Mouse (Mus musculus): ENCODE measurements around the gene Ak6. TPM values are rescaled to one million over a fixed set of nuclear protein-coding genes. Genes with fewer than 3 reads are reported as not detected.
A peak's percentile ranks its signal among the peaks of the same experiment; 100 is the strongest.

Ak6 gene
- polyA plus RNA-seq, 1 experiment from 2014 or later: 358 TPM

DNA sequence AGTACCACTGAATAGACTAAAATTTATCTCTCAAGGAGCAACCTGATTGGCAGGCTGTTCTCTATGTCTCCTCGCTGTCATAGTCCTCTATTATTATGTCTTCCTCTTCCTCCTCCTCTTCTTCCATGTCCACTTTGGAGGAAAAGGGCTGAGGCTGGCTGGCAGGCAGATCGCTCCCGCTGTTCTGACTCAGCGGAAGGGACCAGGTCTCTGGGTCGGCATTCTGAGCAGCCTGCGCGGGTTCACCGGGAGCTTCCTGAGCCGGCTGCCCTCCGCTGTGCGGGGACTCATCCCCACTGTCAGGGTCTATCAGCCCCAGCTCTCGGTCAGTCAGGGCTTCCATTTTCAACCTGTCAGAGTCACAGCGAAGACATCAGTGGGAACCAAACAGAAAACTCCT, 33.2 kb upstream of the Ak6 start:
- H3K27me3 ChIP-seq (ENCODE audit: low read depth, poor library complexity, severe bottlenecking): peaks cover 30% of the 10 kb centered on the region
- WGBS: 77% methylated on average over 13 of the region's 13 CpGs
- peaks cover 51% of the 10 kb centered on the region for H3K36me3 ChIP-seq
- H3K27ac ChIP-seq (replicated peaks): no peak overlapping the region
- H3K4me3 ChIP-seq: no peak overlapping the region
- no peak for DNase-seq (ENCODE audit: low spot score)
- peaks cover 9% of the 10 kb centered on the region for H3K4me1 ChIP-seq
- H3K9me3 ChIP-seq (replicated peaks): no peaks in the 10 kb centered on the region

DNA sequence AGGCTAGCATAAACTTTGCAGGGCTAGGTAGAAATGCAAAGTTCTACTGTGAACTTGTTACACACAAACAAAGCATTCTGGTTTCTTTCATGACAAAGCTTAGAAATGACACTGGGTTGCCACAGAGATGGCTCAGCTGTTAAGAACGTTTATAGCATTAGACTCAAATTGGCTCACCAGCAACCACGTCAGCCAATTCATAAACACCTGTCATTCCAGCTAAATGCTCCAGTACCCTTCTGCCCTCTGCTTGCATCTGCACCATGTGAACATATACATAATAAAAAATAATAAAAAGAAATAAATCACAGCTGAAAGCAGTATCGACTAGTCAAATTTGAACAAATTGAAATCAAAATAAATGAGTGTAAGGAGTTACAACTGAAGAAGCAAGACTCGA, 28.5 kb upstream of the Ak6 start:
- Histone ChIP-seq H3K4me3 (no peak overlapping the region), H3K36me3 (peaks cover 94% of the 10 kb centered on the region)

DNA sequence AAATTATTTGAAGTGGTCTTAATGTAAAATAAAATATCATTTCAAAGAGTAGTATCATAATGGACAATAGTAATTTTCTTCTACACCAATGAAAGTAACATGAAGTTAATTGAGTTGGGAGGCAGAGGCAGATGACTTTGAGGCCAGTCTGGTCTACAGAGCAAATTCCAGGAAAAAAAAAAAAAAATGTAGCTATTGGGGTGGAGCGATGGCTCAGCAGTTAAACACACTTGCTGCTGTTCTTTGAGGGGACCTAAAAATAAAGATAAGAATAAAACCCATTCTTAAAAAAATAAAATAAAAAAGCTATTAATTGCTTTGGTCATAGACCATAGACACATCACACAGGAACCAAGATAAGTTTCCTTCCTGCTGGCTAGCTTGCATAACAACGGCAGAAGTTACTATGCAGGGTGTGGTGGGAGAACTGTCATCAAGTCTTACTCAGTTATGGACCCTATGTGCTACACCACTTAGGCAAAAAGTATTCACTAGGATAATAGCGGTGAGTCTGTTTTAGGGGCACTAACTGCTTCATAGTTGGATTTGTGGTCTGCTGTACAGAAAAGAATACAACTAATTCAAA, 16.6 kb upstream of the Ak6 start:
- Histone ChIP-seq H3K4me1 (no peaks in the 10 kb centered on the region), H3K4me3 (no peak overlapping the region), H3K27me3 (ENCODE audit: low read depth, poor library complexity, severe bottlenecking) (no peaks in the 10 kb centered on the region), H3K9me3 (replicated peaks) (no peaks in the 10 kb centered on the region), H3K27ac (replicated peaks) (no peak overlapping the region), H3K36me3 (peaks cover 94% of the 10 kb centered on the region)
- WGBS: 93% methylated on average over 3 of the region's 3 CpGs
- no peak for DNase-seq (ENCODE audit: low spot score)

More for the DNA sequence above, 28.5 kb upstream of the Ak6 start:
- Histone ChIP-seq H3K27ac (replicated peaks) (no peak overlapping the region), H3K4me1 (no peaks in the 10 kb centered on the region), H3K27me3 (ENCODE audit: low read depth, poor library complexity, severe bottlenecking) (peaks cover 9% of the 10 kb centered on the region), H3K9me3 (replicated peaks) (no peaks in the 10 kb centered on the region)
- WGBS: 89% methylated on average over 4 of the region's 4 CpGs
- no peak for DNase-seq (ENCODE audit: low spot score)

DNA sequence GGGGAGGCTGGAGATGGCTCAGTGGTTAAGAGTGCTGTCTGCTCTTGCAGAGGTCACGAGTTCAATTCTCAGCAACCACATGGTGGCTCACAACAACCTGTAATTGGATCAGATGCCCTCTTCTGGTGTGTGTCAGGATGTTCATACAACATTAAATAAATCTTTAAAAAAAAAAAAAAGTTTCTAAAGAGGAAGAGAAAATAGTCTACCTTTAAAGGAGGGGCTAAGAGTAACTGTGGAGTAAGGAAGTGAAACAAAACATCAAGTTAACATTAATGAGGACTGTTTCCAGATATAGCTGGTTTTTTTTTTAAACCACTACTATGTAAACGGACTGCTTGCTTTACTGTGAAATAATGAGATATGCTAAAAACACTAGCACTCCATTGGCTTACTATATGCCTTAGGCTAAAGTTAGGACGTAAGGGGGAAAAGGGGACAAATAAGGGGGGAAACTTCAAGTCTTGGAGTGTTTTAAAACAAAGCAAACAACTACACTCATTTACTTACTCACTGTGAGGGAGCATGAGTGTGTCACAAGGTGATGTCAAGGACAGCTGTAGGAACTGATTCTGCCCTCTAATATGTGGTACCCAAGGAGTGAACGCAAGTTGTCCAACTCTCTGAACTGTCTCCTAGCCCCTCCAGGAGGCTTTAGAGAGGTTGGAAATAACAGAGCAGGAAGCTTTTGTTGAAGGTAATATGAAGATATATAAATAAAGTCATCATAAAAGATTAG, 8.1 kb upstream of the Ak6 start:
- WGBS: 93% methylated on average over 4 of the region's 4 CpGs

DNA sequence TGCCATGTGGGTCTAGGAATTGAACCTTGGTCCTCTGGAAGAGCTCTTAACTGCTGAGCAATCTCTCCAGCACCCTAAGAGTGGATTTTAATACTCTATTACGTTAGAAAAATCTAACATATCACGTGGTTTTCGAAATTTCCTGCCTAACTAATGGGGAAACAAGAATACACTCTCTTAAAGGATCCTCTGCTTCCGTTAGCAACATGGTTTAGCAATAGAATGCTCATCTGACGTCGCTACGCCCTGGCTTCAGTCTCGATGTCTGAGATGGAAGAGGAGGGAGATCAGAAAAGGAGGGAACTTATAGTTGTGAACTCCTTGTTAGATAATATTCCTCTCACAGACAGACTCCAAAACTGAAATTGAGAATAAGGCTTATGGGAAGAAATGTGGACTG, 2.6 kb upstream of the Ak6 start:
- no peak overlapping the region for H3K4me3 ChIP-seq
- H3K27me3 ChIP-seq (ENCODE audit: low read depth, poor library complexity, severe bottlenecking): no peaks in the 10 kb centered on the region
- peaks cover 14% of the 10 kb centered on the region for H3K4me1 ChIP-seq
- WGBS: 96% methylated on average over 8 of the region's 8 CpGs
- no peak overlapping the region for H3K27ac ChIP-seq (replicated peaks)
- H3K9me3 ChIP-seq (replicated peaks): no peaks in the 10 kb centered on the region
- DNase-seq (ENCODE audit: low spot score): no peak
- peaks cover 50% of the 10 kb centered on the region for H3K36me3 ChIP-seq

More for the DNA sequence above, 8.1 kb upstream of the Ak6 start:
- H3K4me1 ChIP-seq: no peaks in the 10 kb centered on the region
- H3K4me3 ChIP-seq: no peak overlapping the region
- no peak overlapping the region for H3K27ac ChIP-seq (replicated peaks)
- H3K9me3 ChIP-seq (replicated peaks): no peaks in the 10 kb centered on the region
- H3K27me3 ChIP-seq (ENCODE audit: low read depth, poor library complexity, severe bottlenecking): no peaks in the 10 kb centered on the region
- no peak for DNase-seq (ENCODE audit: low spot score)
- peaks cover 92% of the 10 kb centered on the region for H3K36me3 ChIP-seq

DNA sequence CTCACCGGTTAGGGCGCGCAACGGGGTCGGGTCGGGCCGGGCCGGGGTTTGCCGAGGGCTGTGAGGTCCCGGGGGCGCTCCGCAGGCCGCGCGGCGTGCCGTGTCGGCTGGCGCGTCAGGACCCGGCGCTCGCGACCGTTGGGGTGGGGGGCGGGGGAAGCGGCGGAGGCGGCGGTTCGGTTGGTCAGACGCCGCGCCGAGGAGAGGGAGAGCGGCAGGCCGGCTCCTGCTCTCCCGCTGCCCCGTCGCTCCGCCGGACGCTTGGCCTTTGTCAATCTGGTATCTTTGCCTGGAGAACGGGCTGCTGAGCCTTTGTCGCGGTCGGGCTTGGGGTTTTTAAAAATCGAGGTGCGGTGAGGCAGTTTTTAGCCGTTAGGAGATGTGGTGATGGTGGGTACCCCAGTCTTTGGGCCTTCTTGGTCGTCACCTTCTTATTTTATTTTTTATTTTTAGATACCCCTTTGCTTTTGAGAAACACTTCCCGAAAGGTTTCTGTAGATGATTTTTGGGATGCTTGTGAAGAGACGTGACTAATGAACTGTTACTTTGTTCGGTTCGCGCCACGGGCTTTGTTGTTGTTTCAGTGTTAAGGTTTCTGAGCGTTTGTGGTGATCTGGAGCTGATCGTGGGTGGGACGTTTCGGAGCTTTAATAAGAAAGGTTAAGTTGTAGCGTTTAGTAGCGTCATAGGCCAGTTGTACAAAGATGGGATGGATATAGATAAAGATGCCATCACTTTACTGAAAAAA, 834 bp downstream of the Ak6 start, which contains the start of gene Taf9:
TSS of gene Taf9 (plus strand) at position 141 of the 748 bp plus-strand sequence.
- Histone ChIP-seq H3K9me3 (replicated peaks) (no peaks in the 10 kb centered on the region), H3K4me3 (peak within 1 kb of the TSS; percentile 82), H3K36me3 (peaks cover 43% of the 10 kb centered on the region), H3K27me3 (ENCODE audit: low read depth, poor library complexity, severe bottlenecking) (no peaks in the 10 kb centered on the region), H3K4me1 (peaks cover 14% of the 10 kb centered on the region), H3K27ac (replicated peaks) (peak within 1 kb of the TSS; percentile 100)
- DNase-seq (ENCODE audit: low spot score): no peak
- WGBS: 1% methylated on average over 55 of the region's 63 CpGs

DNA sequence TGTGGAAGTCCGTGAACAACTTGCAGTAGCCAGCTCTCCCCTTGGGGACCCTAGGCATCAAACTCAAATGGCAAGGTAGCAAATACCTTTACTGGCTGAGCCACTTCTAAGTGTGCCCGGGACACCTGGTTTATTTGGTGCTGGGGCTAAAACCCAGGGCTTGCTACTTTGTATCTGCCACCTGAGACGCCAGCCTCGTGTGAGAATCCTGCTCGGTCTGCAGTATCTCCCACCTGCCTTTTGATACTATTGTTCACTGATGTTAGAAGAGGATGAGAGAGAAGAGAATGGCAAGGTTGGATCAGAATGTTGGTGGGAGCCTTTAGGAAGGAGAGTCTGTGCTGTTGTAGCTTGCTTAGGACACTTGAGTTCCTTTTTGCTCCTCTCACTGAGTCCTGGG, 7.3 kb downstream of the Ak6 start:
- peaks cover 54% of the 10 kb centered on the region for H3K36me3 ChIP-seq
- H3K27ac ChIP-seq (replicated peaks): no peak overlapping the region
- 96% methylated on average over 5 of the region's 5 CpGs for WGBS
- no peaks in the 10 kb centered on the region for H3K27me3 ChIP-seq (ENCODE audit: low read depth, poor library complexity, severe bottlenecking)
- H3K4me1 ChIP-seq: no peaks in the 10 kb centered on the region
- no peak for DNase-seq (ENCODE audit: low spot score)
- no peaks in the 10 kb centered on the region for H3K9me3 ChIP-seq (replicated peaks)
- H3K4me3 ChIP-seq: no peak overlapping the region

DNA sequence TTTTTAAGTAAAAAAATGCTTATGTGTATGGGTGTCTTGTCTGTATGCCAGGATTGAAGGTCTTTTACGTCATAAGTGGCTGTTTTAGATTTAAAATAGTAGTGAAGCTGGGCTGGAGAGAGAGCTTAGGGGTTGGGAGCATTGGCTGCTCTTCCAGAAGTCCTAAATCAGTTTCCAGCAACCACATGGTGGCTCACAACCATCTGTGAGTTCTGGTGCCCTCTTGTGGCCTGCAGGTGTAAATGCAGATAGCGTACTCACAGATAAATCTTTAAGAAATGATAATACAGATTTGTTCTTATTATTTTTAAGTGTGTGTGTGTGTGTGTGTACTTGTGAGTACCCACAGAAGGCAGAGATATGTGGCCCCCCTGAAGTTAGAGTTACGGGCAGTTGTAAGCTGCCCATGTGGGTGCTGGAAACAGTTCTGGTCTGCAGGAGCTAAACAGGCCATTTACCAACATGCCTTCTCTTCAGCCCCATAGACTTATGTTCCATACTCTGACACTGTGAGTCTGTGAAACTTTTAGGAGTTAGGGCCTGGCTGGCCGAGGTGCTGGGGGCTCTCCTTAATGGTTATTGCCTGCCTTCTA, 9.2 kb downstream of the Ak6 start:
- no peak overlapping the region for H3K27ac ChIP-seq (replicated peaks)
- no peak overlapping the region for H3K4me3 ChIP-seq
- H3K4me1 ChIP-seq: no peaks in the 10 kb centered on the region
- no peaks in the 10 kb centered on the region for H3K9me3 ChIP-seq (replicated peaks)
- WGBS: 52% methylated on average over 4 of the region's 4 CpGs
- peak; percentile 62 for DNase-seq (ENCODE audit: low spot score)
- H3K27me3 ChIP-seq (ENCODE audit: low read depth, poor library complexity, severe bottlenecking): no peaks in the 10 kb centered on the region
- H3K36me3 ChIP-seq: peaks cover 56% of the 10 kb centered on the region

DNA sequence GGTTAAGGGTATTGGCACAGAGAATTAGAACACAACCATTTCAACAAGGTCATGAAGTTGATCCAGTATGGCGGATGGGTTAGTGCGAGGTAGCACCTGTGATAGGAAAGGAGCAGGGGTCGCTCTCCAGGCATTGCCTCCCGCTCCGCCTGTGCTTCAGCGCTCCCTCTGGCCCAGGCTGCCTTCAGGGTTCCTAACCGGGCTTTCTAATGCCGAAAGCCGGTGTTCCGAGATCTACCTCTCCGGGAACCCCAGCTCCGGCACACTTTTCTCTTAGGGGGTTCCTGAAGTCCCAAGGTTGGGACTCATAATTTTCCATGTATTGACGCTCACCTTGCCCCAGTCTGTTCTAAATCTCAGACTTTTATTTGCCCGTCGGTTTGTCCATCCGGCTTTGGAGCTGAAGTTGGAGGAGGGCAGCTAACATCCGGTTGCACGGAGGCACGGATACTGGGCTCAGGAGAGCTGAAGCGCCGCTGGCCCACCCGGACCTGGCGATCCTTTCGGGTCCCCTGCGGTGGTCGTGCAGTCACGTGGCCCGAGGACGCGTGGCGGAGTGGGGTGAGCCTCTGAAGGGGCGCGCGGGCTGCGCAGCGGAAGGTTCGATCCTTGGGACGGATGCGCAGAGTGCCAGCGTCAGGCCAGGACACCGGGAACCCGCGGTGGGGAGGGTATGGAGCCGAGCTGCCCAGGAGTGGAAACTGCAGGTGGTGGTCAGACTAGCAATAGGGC, 18.7 kb downstream of the Ak6 start, which contains the start of gene Ccdc125:
TSS of gene Ccdc125 (plus strand) at position 427 of the 732 bp plus-strand sequence.
- H3K36me3 ChIP-seq: peaks cover 23% of the 10 kb centered on the region
- no peaks in the 10 kb centered on the region for H3K9me3 ChIP-seq (replicated peaks)
- H3K4me1 ChIP-seq: peaks cover 4% of the 10 kb centered on the region; the same call in 1 of the 2 replicates
- peak within 1 kb of the TSS; percentile 82 for H3K27ac ChIP-seq (replicated peaks)
- H3K4me3 ChIP-seq: peak within 1 kb of the TSS; percentile 65
- DNase-seq (ENCODE audit: low spot score): peak; percentile 63
- no peaks in the 10 kb centered on the region for H3K27me3 ChIP-seq (ENCODE audit: low read depth, poor library complexity, severe bottlenecking)
- whole genome bisulfite sequencing: under 1% methylated on average over 44 of the region's 44 CpGs

DNA sequence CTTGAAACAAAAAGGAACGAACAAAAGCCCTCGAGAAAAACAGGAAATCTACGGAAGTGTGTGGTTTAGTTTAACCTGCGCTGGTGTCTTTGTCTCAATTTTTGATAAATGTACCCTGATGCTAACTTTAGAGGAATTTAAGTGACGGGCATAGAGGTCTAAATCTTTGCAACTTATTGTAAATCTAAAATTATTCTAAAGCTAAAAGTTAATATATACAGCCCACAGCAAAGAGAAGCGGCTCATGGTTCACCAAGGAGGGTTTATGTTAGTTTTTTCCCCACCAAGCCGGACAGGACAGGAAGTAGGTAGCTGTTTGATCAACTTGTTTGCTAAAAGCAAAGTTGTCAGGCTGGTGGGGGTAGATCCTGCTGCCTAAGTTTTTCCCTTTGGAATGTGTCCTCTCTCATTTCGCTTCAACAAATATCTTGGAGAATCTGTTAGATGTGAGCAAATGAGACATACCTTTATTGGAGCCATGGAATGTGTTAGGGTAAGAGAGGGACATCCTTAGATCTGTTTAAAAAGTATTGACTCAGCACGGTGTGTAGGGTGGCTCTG, 19.5 kb downstream of the Ak6 start:
- Histone ChIP-seq H3K4me3 (peak overlapping the region; percentile 65), H3K9me3 (replicated peaks) (no peaks in the 10 kb centered on the region), H3K27me3 (ENCODE audit: low read depth, poor library complexity, severe bottlenecking) (no peaks in the 10 kb centered on the region), H3K27ac (replicated peaks) (no peak overlapping the region), H3K4me1 (peaks cover 4% of the 10 kb centered on the region; the same call in 1 of the 2 replicates), H3K36me3 (peaks cover 20% of the 10 kb centered on the region)
- WGBS: 65% methylated on average over 9 of the region's 9 CpGs
- DNase-seq (ENCODE audit: low spot score): no peak

DNA sequence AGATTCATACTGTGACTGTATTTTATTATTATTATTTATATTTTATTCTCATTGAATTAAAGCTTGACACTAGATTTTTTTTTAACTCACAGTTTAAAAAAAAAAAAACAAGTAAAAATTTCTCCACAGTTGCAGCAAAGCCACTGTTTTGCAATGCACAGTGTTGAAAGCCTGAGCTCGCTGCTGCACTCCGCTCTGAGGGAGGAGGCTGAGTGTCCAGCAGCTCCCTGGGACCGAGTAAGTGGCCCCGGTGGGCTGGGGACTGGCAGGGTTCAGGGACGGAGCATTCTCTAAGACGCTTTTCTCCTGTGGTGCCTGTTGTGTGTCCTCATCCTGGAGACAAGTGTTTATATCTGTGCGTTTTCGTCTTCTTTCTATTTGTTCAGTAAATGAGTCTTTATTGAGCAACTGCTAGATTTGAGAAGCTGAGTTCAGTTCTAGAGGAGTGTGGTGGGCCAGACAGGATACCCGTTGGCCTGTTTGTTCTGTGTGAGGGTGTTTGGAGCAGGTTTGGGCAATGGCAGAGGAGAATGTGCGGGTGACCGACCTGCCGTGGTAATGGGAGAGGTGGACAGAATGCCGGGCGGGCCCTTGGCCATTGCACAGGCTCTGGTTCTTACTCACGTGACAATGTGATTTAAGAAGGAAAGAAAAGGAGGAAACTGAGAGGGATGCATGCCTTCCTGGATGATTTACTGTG, 25.3 kb downstream of the Ak6 start:
- DNase-seq (ENCODE audit: low spot score): no peak
- 86% methylated on average over 15 of the region's 15 CpGs for WGBS

More for the DNA sequence above, 25.3 kb downstream of the Ak6 start:
- Histone ChIP-seq H3K27ac (replicated peaks) (no peak overlapping the region), H3K4me3 (no peak overlapping the region), H3K27me3 (ENCODE audit: low read depth, poor library complexity, severe bottlenecking) (no peaks in the 10 kb centered on the region), H3K36me3 (no peaks in the 10 kb centered on the region), H3K9me3 (replicated peaks) (no peaks in the 10 kb centered on the region), H3K4me1 (no peaks in the 10 kb centered on the region)

Data from midbrain, embryonic 10.5 days (tissue).